Mouse (Mus musculus): ENCODE results near the gene Dyrk1a.

DNA sequence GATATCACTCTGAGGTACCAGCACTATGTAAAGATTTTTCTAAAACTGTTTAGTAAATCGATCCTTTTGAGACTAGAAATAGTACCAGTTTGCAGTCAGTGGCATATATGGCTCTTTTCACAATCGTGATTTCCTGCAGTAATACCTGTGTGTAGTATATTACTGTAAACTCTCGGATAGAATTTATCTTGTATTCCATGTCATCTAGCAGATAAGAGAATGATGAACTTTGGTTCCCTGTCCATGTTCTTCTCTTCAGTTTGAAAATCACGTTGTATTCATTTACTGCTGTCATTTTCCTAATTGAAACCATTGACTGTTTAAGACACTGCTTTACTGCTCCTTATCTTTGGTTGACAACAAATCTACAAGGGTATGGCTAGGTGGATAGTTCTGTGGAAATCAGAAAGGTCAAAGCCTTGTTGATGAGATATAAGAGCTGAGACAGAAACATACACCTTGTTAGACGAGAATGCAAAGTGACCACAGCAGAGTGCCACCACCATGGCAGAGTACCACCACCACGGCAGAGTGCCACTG is 62.7 kb downstream of the Dyrk1a start:
- no peak for TF ChIP-seq CTCF (IDR thresholded peaks at IDR 0.05; ENCODE audit: low read depth, low read length)
- TF ChIP-seq POLR2A (IDR thresholded peaks at IDR 0.05; ENCODE audit: insufficient read depth, low read length) = no peak
- no peak for TF ChIP-seq EP300 (IDR thresholded peaks at IDR 0.05; ENCODE audit: insufficient read depth, low read depth, low read length)

Measured in ES-Bruce4 (cell line).